Mouse (Mus musculus) megakaryocyte-erythroid progenitor cell, adult 5-6 weeks (primary cell): ENCODE measurements around the gene Bbox1. TPM values are rescaled to one million over a fixed set of nuclear protein-coding genes. Genes with fewer than 3 reads are reported as not detected.

Experiments
- ATAC-seq: replicated peaks from 2 replicates; pipeline ENCODE4 v1.8.0; 2016; ENCODE audit warnings: mild to moderate bottlenecking, inconsistent platforms; ENCODE audit not compliant: severe bottlenecking, poor library complexity, low FRiP score, low TSS enrichment
- total RNA-seq, 2 experiments: library from RNA; stranded (forward) in 1 of 2; stranded (reverse) in 1 of 2; fragments of 200-1000, 215-1000 nt in 1 of 2; fragments of >200 nt in 1 of 2; fragmentation: Nextera tagmentation in 1 of 2; gene quantifications; 2 replicates each; pipeline ENCODE4 v1.2.3; 2014 to 2017

The Bbox1 gene
- total RNA-seq, 2 experiments from 2014 or later: not detected

DNA sequence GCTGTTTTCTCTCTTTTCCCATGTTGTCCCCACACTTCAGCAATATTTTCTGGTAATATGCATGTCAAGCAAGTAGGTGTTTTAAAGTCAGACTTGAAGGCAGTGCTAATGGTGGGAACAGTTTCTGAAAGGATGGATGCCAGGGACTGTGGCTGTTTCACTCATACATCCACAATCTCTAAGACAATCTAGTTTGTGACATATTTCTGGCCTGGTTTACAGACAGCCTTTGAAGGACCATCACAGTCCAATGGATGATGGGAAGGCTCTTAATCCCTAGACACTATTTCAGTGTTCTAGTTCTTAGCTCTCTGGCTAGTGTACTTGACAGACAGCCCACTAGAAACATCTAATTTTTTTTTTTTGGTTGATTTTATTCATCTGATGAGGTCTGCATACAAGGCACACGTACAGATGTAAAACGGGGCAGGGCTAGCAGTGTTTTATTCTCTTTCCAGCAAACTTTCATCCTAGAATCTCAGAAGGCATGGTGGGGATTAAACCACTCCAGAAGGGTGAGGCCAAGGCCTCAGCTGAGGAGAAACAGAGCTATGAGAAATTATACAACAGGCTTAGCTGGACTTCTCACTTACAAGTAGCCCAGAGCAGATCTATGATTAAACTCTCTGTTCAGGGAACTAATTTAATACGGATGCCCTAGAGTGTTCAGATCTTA, 28.4 kb downstream of the Bbox1 start:
- ATAC-seq: no peak

DNA sequence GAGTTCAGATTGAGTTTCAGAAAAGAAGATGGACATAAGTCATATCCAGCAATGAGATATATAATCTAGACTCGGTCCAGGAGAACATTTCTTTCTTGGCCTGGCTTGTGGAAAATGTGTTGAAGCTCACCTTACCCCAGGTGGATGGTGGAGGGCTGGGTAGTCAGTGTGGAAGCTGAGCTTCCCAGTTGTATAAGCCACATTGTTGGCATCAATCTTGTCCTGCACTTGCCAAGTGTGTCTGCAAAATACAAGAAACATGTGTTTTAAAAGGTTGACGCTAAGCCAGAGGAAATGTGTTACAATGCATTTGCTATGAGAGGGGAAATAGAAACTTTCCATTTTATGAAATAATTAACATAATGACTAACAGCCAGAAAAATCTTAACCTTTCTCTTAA, 38.9 kb downstream of the Bbox1 start:
- no peak for ATAC-seq

DNA sequence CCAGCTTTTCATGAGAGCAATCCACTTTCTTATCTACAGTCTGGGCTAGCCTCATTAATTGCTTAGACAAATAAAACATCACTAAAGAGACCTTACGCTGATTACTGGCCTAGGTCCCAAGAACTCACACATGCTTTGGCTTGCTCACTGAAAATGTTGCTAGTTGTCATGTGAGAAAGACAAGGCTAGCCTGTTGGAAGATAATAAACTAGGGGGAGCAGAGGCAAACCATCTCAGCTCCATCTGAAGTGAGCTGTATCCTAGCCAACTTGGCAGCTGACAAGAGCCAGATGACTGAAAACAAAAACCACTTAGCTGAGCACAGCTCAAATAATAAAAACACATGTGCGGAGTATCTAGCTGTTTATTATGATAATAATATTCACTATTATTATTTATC, 40.2 kb downstream of the Bbox1 start:
- ATAC-seq: no peak

DNA sequence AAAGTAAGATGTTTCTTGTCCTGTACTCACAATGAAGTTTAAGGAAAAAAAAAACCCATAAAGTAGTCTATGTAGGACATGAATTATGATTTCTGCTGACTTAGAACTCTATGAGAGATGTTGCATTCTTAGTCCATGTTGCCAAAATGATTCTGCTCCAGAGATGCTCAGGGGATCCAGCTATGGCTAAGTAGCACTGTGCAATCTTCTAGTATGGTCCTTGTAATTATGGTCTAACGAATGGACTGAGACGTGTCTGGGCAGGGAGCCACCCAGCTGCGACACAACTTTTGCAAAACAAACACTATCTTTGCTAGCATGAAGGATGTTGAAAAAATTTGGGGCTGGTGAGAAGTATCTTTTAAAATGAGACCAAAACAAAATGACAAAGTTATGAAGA, 45.1 kb downstream of the Bbox1 start:
- no peak for ATAC-seq

DNA sequence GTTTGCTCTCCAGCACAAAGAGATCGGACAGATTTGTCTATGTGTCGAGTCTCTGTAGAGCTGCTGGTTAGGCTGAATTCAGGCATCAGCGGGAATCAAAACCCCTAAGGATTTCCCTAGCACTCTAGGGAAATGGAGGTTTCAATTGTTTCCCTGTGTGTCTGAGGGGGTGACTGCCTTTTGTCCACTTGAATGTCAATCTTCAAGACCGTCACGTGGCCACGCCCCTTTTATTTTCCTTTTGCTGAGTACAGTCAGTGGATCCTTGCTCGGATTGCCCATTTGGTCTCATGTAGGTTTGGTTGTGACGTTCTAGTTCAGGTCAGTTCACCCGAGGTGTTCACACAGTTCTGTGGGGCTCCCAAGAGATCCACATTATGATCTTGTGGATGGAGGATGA, 82.1 kb downstream of the Bbox1 start:
- no peak for ATAC-seq

DNA sequence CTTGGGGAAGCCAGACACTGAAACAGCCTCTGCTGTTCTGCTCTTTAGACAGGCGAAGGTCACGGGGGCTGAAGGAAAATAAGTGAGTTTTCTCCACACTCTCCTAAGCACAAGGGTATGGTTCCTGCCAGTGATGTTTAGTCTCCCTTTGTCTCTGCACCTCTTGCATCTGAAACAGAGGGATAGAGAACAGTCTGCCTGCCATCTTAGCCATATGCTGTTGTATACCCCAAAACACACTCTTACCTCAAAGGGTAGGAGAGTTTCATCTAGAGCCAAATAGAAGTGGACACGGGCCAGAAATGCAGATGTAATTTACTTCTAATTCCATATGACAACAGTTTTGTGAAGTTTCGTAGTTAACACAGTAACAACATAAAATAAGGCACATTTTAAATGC, 83.6 kb downstream of the Bbox1 start:
- no peak for ATAC-seq

DNA sequence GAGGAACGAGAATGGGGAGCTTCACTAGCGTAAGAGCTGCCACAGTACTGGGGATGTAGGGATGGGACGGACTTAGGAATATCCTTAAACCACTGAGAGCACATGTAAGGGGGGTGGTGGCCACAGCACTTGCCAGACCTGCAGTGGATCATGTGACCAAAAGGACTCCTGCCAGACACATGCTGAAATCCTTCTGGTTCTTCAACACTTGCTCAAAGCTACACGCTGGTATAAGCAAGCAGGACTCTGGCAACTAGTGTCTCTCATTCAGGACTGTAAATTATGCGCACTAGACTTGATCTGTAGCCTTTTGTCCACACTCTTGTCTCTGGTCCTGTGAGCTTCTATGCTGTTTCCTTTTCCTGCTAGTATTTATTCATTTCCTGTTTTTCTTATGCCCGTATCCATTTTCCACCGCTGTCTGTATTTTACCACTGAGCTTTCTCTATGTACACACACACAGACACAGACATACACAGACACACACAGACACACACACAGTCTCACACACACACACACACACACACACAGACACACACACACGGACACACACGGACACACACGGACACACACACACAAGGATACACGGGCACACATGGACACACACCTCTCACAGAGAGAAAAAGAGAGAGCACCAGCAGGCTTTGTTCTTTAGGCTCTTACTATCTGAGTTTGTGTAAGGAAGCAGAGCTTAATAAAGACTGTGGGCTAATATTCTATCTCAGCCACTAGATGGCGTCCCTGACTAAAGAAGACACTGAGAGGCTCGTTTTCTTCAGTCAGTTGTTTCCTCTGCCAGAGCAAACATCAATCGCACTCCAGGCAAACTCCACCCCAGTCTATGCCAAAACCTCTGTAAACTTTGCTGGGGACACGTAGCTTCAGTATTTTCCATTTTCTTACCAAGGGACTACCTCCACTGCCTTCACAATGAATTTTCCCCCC, 84.9 kb downstream of the Bbox1 start:
- peak; percentile 85 for ATAC-seq

DNA sequence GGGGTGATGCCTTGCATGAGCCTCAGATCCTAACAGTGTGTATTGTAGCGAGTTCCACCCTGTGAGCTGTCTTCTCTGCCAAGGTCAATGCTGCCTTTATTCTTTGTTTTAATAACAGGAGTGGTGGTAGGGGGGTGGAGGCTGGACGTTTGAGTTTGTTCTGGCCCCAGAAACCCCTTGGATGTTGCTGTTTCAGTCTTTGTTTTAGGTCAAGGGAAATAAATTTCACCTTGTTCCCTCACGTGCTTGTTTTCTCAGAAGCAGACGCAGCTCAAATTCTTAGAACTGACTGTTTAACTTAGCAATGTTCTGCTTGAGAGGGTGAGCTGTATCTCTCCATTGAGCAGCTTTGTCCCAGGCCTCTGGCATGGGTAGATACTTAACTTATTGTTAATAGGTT, 87.9 kb downstream of the Bbox1 start:
- no peak for ATAC-seq

DNA sequence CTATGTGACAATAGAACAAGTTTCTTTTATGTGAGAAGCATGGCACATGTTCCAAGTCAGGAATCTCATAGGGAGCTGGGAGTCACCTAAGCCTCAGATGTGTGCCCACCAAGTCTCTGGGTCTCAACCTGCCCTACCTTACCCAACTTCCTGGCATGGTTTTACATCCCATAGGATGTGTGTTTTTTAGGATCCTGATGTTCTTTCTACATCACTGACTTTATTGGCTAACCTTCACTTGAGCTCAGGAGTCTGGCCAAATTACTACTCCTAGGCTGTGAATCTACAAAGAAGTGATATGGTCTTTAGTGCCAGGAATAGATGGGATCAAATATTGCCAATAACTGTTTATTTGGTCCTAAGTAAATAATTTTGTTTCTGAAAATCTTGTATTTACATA, 88.4 kb downstream of the Bbox1 start:
- ATAC-seq: no peak

DNA sequence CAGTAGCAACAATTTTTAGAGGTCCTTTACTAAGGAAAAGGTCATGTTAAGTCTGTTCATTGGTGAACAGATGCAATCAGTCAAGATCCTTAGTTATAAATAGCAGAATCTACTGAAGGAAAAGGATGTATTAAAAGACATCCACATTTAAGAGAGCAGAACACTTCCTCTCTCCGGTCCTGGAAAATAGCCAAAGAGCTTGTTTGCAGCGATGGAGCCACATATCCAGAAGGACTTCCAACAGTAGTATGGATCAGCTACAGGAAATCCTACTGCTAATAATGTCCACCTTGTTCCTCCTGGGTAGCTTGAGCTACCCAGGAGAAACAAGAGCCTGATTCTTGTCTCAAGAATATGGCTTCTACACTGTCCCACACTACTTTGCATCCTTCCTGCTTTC, 91.6 kb downstream of the Bbox1 start:
- no peak for ATAC-seq

DNA sequence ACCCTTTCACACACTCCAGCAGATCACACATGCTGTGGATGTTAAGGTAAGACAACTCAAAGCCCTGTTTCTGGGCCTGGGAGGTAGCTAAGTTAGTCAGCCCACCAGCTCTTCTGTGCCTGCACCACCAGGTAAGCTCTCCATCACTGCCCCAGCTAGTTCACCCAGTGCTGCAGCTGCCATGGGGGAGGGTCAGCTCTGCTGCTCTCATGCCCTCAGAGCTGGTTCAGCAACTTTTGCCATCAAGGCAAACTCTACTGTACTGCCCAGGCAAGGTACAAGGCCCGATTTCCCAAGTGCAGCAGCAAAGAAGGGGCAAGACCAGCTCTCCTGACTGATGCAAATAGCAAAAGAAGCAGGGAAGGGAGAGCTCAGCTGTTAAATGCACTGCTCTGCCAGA, 93.9 kb downstream of the Bbox1 start:
- ATAC-seq: no peak

DNA sequence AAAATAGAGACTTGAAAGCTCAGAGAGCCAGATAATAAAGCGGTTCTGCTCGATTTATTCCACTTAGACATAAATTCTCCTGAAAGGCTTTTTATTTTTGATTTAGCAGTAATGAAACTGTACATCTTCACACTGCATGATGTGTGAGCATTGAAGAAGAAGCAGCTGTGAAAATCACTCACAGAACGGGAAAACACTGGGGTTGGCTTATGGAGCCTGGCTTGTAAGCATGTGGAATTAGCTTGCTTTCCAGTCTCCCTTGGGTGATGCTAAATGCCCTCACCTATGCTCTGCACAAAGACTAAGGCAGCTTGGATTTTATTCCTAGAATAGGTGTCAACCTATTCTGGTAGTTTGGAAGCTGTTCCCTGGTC, 98.7 kb downstream of the Bbox1 start:
- no peak for ATAC-seq

DNA sequence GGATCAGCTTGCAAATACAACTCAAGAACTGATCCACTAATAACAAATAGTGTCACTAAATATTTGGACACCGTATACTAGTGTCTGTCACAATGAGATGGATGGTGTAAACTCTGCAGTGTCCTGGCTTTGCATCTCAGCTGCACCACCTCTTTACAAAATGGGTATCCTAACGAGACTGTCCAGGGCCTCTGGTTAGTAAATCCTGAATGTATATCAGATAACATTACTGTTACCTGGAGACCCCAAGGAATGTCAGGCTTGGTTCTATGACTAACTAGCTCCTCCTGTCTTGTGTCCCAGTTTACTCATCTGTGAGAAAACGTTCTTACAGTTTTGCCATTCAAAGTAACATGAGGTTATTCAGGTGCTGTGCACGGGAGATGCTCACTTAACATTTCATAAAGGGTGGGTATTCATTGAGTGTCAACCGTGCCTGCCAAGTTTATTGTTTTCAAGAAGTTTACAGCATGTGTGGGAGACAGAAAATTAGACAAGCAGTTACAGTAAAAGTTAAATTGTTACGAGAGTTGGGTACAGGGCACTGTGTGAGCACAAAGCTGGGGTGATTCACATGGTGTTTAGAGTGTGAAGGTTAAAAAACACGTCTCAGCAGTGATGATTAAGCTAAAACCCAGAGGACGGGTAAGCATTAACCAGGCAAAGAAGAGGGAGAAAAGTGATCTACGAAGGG, 99.2 kb downstream of the Bbox1 start:
- no peak for ATAC-seq

DNA sequence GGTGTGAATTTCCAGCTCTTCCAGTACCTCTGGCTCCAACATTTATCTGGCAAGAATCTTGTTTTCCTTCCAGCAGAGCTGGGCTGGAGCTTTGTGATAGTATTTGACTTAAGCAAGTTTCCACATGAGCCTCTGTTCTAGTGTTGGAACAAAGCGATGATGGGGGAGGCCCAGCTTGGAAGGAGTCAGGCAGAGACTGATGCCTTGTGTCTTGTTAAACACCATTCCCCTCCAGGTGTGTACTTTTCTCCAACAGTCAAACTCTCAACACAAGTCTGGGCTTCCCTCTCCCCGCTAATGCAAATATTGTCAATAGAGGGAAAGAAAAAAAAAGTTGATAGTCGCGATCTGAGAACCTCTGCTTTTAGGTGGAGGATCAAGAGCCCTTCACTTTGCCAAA, 100.1 kb downstream of the Bbox1 start:
- no peak for ATAC-seq

Other genes with a start within 250 kb of the Bbox1 start
- gene Fibin, start 48.6 kb upstream of the Bbox1 start, total RNA-seq (2014; fragmentation: Nextera tagmentation): not detected in 2 replicates
- not detected in 2 replicates for gene Fibin, start 48.6 kb upstream of the Bbox1 start, total RNA-seq (2017)